Mouse (Mus musculus): ENCODE measurements at regions not wholly inside any gene's neighbourhood (a gene's known extent, or its start where the extent isn't known, plus 50 kb on each side); places are given as distances from the start of the nearest gene placed in this dataset.

DNA sequence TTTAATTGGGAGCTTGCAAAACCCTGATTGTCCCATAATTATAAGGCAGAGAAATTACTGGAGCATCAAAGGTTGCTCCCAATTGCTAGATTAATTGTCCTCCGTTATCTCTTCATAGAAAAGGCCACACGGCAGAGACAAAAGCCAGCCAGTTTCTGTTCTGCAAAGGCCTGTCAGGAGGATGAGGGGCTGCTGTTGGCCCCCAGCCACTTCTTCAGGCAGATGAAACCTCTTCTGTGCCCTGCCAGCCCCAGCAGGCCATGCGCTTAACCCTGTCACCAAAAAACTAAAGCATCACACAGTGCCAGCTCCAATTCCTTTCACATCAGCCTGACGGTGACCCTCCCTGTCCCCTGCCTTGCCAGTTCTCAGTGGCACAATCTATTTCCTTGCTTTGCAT lies 192.1 kb upstream of the Zmiz1 start:
- ATAC-seq (replicated peaks; ENCODE audit: poor library complexity): no peak

DNA sequence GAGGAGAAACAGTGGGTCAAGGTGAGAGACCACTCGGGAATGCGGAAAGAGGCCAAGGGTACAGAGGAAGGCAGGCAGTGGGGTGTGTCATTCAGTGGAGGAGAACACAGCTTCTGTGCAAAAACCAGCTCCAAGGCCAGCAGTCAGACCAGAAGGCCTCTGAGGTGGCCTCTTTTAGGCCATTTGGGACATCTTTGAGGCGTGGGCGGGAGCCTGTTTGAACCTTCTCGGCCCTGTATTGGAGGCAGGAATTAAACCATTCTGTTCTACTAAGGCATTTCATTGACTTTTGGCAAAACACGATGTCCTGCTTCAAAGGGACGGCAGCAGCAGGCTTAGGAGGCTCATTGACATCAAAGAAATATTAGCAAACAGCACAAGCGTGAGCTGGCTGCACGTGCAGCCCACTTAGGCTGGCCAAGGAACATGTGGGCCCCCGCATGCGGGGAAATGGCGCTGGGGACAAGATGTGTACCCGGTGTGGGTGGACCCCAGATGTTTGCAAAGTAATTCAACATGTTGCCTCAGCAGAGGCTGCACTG lies 190.8 kb upstream of the Zmiz1 start:
- ATAC-seq (replicated peaks; ENCODE audit: poor library complexity): no peak

DNA sequence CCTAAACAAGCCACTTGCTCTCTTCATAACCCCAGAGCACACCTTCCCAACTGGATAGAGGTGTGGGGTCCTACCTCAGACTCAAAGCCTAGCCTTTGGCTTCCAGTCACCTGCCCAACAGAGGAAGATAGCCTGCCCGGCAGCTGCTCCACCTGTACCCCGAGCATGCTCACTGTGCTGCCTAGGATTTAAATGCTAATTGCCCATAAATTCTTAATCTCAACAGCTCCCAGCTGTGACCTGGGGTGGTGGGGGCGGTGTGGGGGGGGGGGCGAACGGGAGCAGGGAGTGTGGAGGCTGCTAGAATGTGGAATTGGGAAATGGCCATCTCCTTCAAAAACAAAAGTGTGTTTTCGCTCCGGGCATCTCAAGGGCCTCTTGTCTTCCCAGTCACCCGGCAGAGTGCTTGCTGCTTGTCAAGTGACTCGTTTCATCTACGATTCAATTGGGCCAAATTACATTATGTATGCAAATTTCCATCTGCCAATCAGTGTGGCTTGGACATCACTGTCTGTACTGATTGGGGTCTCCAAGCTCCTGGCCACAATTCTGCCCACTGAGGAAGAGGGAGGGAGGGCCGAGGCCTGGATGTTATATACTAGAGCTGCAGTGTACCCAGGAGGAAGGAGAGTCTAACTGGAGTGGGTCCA lies 188.6 kb upstream of the Zmiz1 start:
- ATAC-seq (replicated peaks; ENCODE audit: poor library complexity): no peak

DNA sequence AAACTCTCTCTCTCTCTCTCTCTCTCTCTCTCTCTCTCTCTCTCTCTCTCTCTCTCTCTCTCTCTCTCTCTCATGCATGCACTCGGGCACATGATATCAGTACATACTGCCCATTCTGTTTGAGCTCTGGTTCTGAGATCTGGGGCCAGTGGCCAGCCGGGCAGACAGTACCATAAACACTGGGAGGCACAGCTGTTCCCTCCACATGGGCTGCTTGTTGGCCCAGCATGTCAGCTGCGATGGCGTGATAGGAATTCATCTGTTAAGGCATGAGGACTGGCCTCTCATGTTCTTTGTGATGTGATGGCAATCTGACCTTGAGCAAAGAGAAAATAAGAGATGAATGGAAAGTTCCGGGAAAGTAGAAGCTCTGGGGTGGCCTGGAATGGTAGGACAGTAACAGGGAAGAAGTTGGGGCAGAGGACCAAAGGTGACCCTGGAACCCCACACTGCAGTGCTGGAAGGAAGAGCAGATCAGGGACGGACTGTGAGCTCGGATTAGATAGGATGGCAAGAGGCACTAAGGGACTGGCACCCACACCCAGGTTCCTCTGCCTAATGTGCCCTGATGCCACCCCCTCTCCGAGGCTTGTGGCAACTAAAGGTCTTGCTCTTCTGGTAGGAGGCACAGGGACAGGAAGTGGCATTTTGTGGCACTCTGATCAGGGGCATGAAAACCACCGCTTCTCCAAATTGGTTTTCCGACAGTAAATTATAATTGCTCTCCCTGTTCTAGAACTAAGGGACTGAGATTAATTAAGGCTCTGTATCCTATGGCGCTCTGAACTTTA lies 186.4 kb upstream of the Zmiz1 start:
- peak; percentile 79 for ATAC-seq (replicated peaks; ENCODE audit: poor library complexity)

DNA sequence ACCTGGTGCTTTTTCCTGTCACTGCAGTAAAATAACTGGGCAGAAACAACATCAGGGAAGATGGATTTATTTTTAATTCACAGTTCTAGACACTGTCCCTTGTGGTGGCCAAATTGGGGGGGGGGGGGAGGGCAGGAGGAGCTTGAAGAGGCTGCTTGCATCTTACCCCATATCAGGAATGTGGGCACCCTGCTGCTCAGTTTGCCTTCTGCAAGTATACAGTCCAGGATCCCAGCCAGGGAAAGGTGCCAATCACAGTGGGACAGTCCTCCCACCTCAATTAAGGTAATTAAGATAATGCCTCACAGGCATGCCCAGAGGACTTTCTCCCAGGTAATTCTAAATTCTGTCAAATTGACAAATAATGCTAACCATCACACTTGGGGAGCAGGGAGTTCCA lies 179.2 kb upstream of the Zmiz1 start:
- ATAC-seq (replicated peaks; ENCODE audit: poor library complexity): no peak

DNA sequence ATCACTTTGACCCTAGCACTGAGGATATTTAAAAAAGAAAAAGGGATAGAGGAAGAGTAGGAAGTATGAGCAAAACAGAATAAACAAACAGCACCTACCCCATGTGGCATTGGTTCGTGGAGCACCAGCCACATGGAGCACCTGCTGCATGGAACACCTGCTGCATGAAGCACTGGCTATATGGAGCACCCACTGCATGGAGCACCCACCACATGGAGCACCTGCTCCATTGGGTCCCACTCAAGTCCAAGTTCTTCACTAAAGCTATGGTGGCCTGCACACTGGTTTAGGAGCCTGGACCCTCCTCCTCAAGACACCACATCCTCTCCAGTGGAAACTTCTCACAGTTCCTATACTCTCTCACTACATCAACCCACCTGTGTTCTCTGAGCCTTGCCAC lies 166.4 kb upstream of the Zmiz1 start:
- no peak for ATAC-seq (replicated peaks; ENCODE audit: poor library complexity)

DNA sequence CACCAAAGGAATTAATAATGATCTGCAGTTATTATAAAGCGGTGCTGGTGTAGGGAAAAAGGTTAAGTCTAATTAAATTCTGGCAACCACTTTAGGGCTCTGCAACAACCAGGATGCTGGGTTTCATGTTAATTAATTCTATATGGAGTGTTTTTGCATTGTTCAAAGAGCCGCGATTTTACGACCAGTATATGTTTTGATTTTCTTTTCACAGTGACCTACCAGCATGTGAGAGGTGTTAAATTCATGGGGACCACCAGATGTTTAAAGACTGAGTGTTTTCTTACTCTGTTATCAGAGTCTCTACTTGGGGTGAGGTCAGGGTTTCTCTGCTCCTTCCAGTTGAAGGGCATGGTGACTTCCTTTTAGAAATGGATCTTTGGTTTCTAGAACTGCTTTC lies 164.8 kb upstream of the Zmiz1 start:
- ATAC-seq (replicated peaks; ENCODE audit: poor library complexity): no peak

DNA sequence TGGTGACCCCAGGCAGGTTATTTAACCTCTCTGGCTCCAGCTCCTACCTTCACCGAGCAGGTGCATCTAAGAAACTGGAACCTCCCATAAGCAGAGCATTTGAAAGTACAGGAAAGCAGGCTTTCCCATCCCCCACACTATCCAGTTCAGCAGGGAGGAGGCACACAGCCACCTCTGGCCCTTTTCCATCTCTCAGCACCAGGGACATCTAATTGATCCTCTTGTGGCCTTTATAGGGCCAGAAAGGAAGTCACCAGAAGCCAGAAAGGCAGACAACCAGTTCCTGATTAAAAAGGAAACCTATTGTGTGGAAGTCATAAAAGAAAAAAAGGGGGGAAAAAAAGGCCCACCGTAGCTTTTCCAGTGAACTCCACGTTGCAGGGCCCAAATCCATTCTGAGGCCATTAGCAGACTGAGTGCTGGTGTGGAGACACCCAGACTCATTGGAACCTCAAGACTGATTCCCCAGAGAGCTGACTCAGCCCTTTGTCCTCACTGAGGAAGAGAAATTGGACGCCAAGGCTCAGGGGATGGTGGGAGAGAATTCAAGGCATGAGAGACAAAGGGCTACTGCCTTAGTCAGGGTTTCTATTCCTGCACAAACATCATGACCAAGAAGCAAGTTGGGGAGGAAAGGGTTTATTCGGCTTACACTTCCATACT lies 163.2 kb upstream of the Zmiz1 start:
- no peak for ATAC-seq (replicated peaks; ENCODE audit: poor library complexity)

DNA sequence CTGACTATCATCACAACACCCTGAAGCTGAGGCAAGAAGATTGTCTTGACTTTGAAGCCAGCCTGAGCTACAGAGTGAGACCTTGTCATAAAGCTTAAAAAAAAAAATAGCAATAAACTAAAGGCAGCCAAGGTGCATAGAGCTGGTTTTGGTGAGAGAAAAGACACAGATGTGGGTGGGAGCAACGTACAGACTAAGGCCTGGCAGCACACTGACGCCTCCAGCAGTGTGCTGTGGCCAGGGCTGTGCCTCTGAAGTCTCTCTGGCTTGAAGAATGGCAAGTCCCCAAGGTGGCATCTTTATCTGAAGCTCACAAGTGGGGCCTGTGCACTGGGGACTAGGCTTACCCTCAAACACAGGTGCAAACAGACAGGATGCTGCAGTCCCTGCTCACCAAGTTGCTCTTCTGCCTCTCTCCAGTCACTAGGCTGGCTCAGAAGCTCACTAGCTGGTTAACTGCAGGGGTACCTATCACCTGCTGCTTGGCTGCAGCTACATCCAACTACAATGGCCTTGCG lies 159.3 kb upstream of the Zmiz1 start:
- ATAC-seq (replicated peaks; ENCODE audit: poor library complexity): no peak

DNA sequence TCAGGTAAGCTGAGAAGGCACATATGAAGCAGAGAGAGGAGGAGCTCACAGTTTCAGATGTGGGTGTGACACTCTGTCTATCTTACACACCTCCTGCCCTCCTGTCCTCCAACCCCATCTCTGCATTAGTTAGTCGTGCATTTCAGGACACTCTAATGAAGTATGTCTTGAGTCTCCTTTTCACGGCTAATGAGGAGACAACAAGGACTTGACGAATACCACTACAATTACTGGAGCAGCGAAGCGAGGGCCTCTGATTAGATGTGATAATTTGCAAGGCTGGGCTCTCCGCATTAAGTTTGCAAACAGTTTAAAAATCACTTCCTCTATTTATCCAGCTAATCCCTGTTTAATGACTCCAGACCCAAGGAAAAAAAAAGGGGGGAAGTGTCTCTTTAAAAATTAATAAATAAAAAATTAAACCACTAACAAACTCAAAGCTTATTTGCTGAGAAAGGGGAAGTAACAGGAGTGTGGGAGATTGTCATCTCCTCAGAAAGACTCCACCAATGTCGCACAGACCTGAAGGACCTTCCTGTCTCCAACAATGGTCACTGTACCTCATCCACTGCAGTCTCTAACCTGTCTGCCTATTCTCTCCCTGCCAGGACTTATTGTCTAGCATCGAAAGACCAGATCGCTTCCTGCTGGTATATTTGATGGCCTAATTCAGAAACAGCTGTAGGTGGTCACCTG lies 157.5 kb upstream of the Zmiz1 start:
- ATAC-seq (replicated peaks; ENCODE audit: poor library complexity): peak; percentile 83

DNA sequence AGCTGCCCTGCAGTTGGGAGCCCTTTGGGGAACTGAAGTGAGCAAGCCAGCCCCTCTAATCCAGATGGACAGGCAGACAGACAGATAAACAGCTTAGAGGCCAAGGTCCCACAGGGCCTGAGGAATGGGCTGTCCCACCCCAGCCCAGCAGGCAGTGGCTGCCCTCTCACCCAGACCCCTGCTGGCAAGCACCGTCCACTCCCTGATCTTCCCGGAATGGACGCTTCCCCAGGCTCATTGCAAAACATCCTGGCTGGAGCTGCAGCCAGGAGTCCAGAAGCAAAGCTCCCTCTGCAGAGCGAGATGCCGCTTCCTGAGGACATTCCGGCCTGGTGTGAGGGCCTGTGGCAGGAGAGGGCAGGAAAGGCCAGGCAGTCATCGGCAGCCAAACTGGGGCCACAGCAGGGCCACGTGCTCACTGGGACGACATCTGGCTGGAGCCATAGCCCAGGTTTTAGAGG lies 154.6 kb upstream of the Zmiz1 start:
- no peak for ATAC-seq (replicated peaks; ENCODE audit: poor library complexity)

DNA sequence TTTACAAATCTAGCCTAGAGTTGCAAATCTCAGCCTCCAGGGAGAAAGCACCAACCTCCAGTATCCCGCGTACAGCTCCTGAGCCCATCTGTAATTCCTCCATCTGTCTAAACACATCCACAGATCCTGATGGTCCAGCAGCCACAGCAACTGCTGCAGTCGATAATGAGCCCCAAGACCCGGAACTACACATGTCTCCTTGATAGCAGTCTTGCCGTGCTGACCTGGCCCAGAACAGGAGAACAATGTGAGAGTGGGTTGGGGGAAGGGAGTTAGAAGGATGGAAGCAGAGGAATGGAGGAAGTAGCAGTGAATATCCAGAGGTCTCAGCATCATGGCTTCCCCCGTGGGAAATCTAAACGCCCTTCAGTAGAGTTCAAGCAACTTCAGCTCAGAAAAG lies 152.8 kb upstream of the Zmiz1 start:
- no peak for ATAC-seq (replicated peaks; ENCODE audit: poor library complexity)

DNA sequence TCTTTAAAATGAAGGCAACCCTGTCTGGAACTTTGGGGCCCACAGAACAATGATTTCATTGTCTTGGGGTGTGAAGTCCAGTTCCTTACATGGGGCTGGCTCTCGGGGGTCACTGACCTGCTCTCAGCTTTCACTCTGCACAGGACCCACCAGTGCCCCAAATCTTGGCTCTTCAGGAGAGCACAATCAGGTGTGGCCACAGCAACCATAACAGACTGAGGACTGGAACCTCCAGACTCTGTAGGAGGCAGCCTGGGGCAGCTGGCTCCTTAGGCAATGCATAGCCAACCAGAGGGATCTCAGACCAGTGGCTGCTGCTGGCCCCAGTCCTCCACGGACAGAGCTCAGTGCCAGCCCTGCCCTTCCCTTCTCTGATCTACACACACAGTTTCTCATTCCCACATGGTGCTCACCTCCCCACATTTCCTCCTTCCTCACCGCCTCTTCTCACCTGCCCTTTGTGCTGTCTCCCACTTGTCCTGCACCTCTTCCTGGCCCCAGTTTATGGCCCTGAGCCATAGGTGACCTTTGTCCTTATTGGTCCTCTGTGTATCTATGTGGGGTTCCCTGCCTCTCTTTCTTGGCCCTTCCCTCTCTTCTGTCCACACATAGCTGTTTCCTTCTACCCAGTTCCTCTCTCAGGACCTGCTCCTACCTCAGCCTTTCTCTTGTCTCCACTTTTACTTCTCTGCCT lies 151.9 kb upstream of the Zmiz1 start:
- ATAC-seq (replicated peaks; ENCODE audit: poor library complexity): no peak

DNA sequence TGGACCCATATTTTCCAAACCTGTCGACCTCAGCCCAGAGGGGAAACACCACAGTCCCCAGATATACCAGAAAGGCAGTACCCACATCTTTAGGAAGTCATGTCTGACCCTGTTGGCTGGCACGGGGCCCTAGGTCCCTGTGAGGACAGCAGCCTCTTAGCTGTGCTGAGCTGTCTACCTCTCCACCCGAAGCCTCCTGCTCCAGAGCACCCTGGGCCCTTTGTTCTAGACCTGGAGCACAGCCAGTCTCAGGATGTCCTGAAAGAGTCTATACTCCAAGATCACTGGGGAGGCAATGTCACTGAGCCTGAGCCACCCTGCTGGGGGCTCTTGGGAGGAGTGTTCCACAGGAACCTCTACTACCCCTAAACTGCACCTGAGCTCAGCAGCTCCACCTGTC lies 150.9 kb upstream of the Zmiz1 start:
- no peak for ATAC-seq (replicated peaks; ENCODE audit: poor library complexity)

DNA sequence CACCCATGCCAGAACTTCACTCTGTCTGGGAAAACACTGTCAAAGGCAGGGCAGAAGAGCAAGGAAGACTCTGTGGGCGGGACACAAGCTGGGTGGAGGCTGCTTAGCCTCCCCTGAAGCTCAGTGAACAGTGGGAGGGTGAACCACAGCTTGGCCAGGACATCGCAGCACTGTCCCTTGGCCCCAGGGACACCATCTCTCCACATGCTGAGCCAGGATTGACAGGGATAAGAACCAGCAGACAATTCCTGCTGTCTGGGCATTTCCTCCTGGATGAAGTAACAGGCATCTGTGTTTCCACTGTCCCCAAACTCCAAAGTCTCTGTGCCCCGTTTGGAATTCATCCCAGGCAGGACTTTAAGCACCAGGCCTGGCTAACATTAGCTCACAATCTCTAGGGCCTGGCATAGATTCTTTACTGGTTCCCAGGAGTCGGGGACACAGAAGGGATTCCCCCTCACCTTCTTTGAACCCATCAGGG lies 148.3 kb upstream of the Zmiz1 start:
- no peak for ATAC-seq (replicated peaks; ENCODE audit: poor library complexity)

DNA sequence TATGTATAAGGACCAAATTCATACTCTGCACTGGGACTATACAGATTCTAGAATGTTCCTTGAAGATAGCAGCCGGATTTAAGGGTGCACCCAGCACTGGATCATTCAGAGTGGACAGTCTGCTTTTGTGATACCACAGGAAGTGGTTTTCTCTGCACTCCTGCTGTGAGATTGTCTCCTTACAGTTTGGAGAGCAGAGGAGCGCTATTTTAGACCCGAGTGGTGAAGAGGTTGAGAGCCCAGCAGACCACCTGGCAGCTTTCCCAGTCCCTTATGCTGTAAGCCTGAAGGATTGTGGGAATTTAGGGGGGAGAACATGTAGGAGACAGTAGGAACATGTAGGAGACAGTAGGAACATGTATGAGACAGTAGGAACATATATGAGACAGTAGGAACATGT lies 147.5 kb upstream of the Zmiz1 start:
- no peak for ATAC-seq (replicated peaks; ENCODE audit: poor library complexity)

DNA sequence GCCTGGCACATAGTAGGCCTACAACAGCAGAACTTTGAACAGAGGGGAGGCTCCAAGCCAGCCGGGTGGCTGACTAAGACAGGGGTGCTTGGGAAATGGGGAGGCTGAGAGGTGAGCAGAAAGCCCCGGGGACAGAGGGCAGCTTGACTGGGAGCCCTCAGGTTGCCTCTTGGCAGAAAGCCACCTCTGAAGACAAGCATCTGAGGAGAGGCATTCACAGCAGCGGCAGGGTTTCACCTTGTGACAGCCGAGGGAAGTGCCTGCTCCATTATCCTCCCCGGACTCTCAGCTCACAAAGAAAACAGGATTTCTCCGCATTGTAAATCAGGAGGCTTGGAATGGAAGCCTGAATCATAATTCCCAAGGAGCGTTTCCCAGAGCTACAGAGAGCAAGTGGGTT lies 146.8 kb upstream of the Zmiz1 start:
- no peak for ATAC-seq (replicated peaks; ENCODE audit: poor library complexity)

DNA sequence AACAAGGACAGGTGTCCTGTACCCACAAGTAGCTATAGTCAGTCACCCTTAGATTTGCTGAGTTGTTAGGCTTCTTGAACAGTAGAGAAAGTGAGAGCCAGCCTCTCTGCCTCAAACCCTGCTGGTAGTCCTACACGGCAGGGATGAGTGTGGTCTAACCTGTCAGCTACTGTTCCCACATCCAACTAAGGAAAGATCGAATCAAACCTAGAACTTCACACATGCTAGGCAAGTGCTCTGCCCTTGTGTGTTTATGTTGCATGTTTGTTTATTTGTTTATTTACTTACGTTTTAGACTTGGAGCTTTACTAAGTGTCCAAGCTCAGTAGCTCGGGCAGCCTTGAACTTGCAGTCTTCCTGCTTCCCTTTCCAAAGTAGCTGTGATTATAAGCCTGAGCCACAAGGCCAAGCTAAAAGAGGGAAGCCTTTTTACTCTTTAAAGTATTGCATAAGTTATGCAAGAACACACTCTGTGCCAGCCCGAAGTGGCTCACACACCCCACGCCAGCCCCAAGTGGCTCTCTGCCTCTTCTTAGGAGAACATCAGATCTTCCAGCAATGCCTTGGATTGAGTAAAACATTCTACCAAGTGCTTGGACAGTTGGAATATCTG lies 146.1 kb upstream of the Zmiz1 start:
- ATAC-seq (replicated peaks; ENCODE audit: poor library complexity): peak; percentile 60

DNA sequence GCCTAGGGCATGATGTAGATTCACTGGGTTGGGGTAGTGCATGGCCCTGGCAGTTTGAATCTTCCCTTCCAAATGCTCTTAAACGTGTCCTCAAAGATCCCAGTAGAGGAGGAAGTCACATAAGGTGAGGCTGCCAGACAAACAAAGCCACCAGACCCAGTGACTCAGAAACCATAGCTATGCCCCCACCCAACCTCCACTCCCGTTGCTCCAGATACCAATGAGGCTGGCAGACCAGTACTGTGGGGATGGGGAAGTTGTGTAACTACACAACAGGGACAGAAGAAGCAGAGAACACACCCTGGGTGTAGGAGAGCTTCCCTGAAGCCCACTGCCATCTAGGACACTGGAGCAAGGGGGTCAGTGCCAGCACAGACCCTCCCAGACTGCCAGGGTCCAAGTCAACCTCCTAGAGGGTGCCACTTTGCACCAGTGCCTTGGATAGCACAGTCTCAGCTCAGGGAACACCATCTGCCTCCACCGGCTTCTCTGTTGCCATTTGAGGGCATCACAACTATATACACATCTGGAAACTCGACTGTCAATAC lies 145.2 kb upstream of the Zmiz1 start:
- peak; percentile 33 for ATAC-seq (replicated peaks; ENCODE audit: poor library complexity)

DNA sequence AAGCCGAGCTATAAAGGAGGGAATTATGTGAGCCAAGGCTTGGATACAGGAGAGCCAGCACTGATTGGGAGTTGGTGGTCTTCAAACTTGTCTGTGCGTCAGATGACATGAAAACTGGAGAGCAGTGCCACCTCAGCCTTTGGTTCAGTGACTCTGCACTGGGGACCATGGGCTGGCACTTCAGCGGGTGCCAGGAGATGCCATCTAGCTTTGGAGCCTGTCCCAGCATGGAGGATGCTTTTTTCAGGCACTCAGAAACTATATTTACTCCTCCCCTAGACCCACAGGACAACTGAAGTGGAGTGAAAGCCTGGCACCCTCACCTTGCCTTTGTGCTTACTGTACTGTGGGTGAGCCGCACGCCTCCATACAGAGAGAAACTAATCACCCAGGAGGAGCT lies 142.5 kb upstream of the Zmiz1 start:
- no peak for ATAC-seq (replicated peaks; ENCODE audit: poor library complexity)
